Mouse (Mus musculus) hindbrain, embryonic 15.5 days (tissue): Measurements from ENCODE around the gene Usp36. TPM values are rescaled to one million over a fixed set of nuclear protein-coding genes. Genes with fewer than 3 reads are reported as not detected.

Experiments
- ATAC-seq: fragments of 200-750 bp; cut with Nextera tagmentation; 2 replicates; pipeline ENCODE4 v1.8.0; 2017; ENCODE audit warnings: low read depth, moderate number of reproducible peaks, moderate TSS enrichment; ENCODE audit not compliant: low FRiP score
- H3K27ac ChIP-seq: fragments of 300-500 bp; sonication (generic); replicated peaks from 2 replicates; pipeline ENCODE4 v1.5.1; 2015; ENCODE audit warnings: mild to moderate bottlenecking, inconsistent platforms
- H3K27me3 ChIP-seq: fragments of 300-500 bp; sonication (generic); 2 replicates; pipeline ENCODE4 v1.6.1; 2015; ENCODE audit warnings: control low read depth, inconsistent platforms
- H3K36me3 ChIP-seq: fragments of 300-500 bp; sonication (generic); 2 replicates; pipeline ENCODE4 v1.6.1; 2015; ENCODE audit warnings: control low read depth, inconsistent platforms
- H3K4me1 ChIP-seq: fragments of 300-500 bp; sonication (generic); replicated peaks from 2 replicates; pipeline ENCODE4 v1.6.1; 2015; ENCODE audit warnings: control low read depth, inconsistent platforms
- H3K4me2 ChIP-seq: fragments of 300-500 bp; sonication (generic); 2 replicates; pipeline ENCODE4 v1.6.1; 2015; ENCODE audit warnings: moderate library complexity, mild to moderate bottlenecking, inconsistent platforms
- H3K4me3 ChIP-seq: fragments of 300-500 bp; sonication (generic); 2 replicates; pipeline ENCODE4 v1.5.1; 2015; ENCODE audit warnings: mild to moderate bottlenecking, inconsistent platforms
- H3K9ac ChIP-seq: fragments of 300-500 bp; sonication (generic); 2 replicates; pipeline ENCODE4 v1.6.1; 2015; ENCODE audit warnings: inconsistent platforms
- H3K9me3 ChIP-seq: fragments of 300-500 bp; sonication (generic); 2 replicates; pipeline ENCODE4 v1.6.1; 2016; ENCODE audit warnings: control low read depth, inconsistent platforms
- WGBS: fragments of 180-500 bp; shearing (Covaris S2); methylation state at CpG from one replicate; pipeline ENCODE4 v1.1.7; 2015; 5-methylcytosine and 5-hydroxymethylcytosine counted together
- polyA plus RNA-seq: library from polyadenylated mRNA; unstranded; fragments of >200 nt; fragmentation: Nextera tagmentation; extraction: Ambion mirVana; gene quantifications from 2 replicates; pipeline ENCODE4 v1.2.1, GENCODE M21; 2015

Usp36 gene
- polyA plus RNA-seq, 1 experiment from 2014 or later, result 19.8 TPM

DNA sequence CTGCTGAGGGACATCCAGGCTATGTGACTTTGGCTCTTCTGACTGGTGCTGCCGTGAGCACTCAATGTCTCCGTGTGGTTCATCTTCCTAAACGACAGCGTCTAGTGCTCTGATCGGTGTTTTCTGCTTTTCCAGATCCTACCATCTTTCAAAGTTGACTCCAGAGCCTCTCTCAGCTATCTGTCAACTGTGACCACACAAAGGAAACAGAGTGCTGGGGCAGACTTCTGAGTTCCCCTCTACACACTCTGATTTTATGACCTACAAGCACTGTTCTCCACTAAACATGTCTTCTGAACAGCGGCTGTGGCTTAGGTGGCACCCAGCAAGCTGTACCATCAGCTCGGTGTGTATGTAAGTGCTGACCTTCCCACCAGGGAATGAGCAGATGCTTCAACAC, 63.2 kb downstream of the Usp36 start:
- Histone ChIP-seq H3K27me3 (no peaks in the 10 kb centered on the region), H3K9ac (no peak overlapping the region), H3K4me1 (0 out of 2 replicates have a peak, but pooled peaks cover 3% of the 10 kb centered on the region), H3K9me3 (no peaks in the 10 kb centered on the region), H3K4me2 (no peak overlapping the region), H3K27ac (no peak overlapping the region), H3K4me3 (no peak overlapping the region), H3K36me3 (no peaks in the 10 kb centered on the region)
- WGBS, result 84% methylated on average over 7 of the region's 7 CpGs
- ATAC-seq, result no peak

- H3K4me3 ChIP-seq, result no peak overlapping the region
- no peaks in the 10 kb centered on the region for H3K36me3 ChIP-seq
- no peaks in the 10 kb centered on the region for H3K27me3 ChIP-seq
- no peak overlapping the region for H3K9ac ChIP-seq
- no peak overlapping the region for H3K27ac ChIP-seq
- WGBS, result 84% methylated on average over 1 of the region's 1 CpGs
- H3K9me3 ChIP-seq, result no peaks in the 10 kb centered on the region
- H3K4me2 ChIP-seq, result no peak overlapping the region
- H3K4me1 ChIP-seq, result 0 out of 2 replicates have a peak, but pooled peaks cover 3% of the 10 kb centered on the region
- no peak for ATAC-seq
These were observed 64.2 kb downstream of the Usp36 start for GRCm38 (mm10) chr11:118225862-118226261.

DNA sequence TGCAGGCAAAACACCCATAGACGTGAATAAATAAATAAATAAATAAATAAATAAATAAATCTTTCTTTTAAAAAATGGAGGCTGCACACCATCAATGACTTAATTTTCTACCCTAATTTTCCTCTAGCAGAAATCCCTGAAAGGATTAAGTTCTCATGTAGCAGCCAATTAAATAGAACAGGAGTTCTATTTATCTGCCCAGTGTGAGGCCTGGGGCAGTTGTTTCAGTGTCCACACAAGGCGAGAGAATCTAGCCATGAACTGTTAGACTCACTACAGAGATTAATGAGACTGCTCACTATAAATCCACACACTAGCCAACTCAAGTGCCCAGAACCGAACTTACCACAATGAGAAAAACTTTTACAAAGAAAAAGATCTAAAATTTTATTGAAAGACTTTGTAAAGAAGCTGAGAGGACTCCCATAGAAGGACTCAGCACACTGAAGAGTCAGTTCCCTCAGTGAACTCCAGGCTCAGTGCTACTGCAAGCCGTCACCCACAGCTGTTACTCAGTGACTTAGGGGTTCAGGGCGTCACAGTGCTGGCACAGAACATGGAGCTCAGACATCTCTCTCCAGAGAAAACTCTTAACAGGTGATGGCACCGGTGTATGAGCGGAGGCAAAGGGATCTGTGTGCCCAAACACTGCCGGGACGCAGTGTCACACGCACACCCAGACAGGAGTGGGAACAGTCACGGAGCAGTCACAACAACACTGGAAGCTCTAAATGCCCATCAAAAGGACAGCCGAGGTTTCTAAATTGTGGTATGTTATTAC, 64.8 kb downstream of the Usp36 start:
- no peak for ATAC-seq
- Histone ChIP-seq H3K9ac (no peak overlapping the region), H3K36me3 (no peaks in the 10 kb centered on the region), H3K9me3 (no peaks in the 10 kb centered on the region), H3K27me3 (no peaks in the 10 kb centered on the region), H3K27ac (no peak overlapping the region), H3K4me1 (peaks cover 3% of the 10 kb centered on the region; the same call in 1 of the 2 replicates), H3K4me3 (no peak overlapping the region), H3K4me2 (no peak overlapping the region)
- WGBS, result 69% methylated on average over 12 of the region's 12 CpGs

- 87% methylated on average over 10 of the region's 10 CpGs for WGBS
- peaks cover 3% of the 10 kb centered on the region; the same call in 1 of the 2 replicates for H3K4me1 ChIP-seq
- H3K27ac ChIP-seq, result no peak overlapping the region
- no peaks in the 10 kb centered on the region for H3K36me3 ChIP-seq
- no peak overlapping the region for H3K9ac ChIP-seq
- H3K27me3 ChIP-seq, result no peaks in the 10 kb centered on the region
- H3K4me2 ChIP-seq, result no peak overlapping the region
- no peak overlapping the region for H3K4me3 ChIP-seq
- H3K9me3 ChIP-seq, result no peaks in the 10 kb centered on the region
- ATAC-seq, result no peak
These were observed 66.5 kb downstream of the Usp36 start for GRCm38 (mm10) chr11:118223416-118224067.

DNA sequence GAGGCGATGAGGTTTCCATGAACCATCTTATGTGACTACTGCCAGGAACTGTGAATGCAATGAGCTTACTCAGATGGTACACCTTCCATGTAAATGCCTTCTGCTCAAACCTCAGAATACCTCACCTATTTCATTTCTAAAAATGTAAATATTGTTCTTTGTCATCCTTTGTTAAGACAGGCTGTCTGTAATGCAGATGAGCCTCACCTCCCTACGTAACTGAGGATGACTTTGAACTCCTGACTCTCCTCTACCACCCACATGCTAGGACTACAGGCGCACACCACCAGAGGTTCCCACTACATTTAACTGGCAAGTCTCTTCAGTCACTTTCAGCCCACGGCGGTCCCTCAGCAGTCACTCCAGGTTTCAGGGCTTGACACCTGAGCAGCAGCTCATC, 67.1 kb downstream of the Usp36 start:
- no peak for ATAC-seq
- no peak overlapping the region for H3K9ac ChIP-seq
- H3K9me3 ChIP-seq, result no peaks in the 10 kb centered on the region
- no peaks in the 10 kb centered on the region for H3K36me3 ChIP-seq
- peaks cover 3% of the 10 kb centered on the region; the same call in 1 of the 2 replicates for H3K4me1 ChIP-seq
- no peak overlapping the region for H3K27ac ChIP-seq
- H3K27me3 ChIP-seq, result no peaks in the 10 kb centered on the region
- no peak overlapping the region for H3K4me2 ChIP-seq
- WGBS, result 86% methylated on average over 5 of the region's 5 CpGs
- no peak overlapping the region for H3K4me3 ChIP-seq

DNA sequence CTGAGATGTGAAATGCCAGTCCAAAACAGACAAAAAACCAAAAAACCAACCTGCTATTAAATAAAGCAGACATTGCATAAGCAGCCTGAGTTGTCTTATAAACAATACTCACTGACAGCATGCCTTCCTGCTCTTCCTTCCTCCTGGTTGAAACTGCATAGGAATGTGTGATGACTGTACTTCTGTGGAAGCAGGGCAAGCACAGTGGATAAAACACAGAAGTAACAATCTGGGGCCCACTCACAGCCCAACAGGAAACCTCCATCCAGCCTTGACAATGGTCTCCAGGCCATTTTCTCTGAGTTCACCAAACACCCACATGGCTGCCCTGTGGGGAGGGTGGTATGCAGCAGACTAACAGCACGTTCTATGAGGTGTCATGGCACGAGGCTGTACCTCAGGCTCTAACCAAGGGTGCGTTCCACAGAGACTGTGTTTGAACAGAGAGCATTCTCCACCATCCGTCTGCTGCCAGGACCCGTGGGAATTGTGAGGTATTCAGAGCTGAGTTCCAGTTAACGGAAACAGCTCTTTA, 67.6 kb downstream of the Usp36 start:
- peaks cover 3% of the 10 kb centered on the region; the same call in 1 of the 2 replicates for H3K4me1 ChIP-seq
- H3K9ac ChIP-seq, result no peak overlapping the region
- H3K4me3 ChIP-seq, result no peak overlapping the region
- 53% methylated on average over 6 of the region's 6 CpGs for WGBS
- H3K4me2 ChIP-seq, result no peak overlapping the region
- H3K27me3 ChIP-seq, result no peaks in the 10 kb centered on the region
- no peaks in the 10 kb centered on the region for H3K36me3 ChIP-seq
- no peak overlapping the region for H3K27ac ChIP-seq
- no peaks in the 10 kb centered on the region for H3K9me3 ChIP-seq
- ATAC-seq, result no peak

- H3K27me3 ChIP-seq, result no peaks in the 10 kb centered on the region
- H3K4me1 ChIP-seq, result no peaks in the 10 kb centered on the region; the same call in 1 of the 2 replicates
- WGBS, result 21% methylated on average over 7 of the region's 7 CpGs
- no peaks in the 10 kb centered on the region for H3K36me3 ChIP-seq
- no peaks in the 10 kb centered on the region for H3K9me3 ChIP-seq
- no peak overlapping the region for H3K9ac ChIP-seq
- H3K4me3 ChIP-seq, result no peak overlapping the region
- no peak for ATAC-seq
- H3K4me2 ChIP-seq, result no peak overlapping the region
- no peak overlapping the region for H3K27ac ChIP-seq
These were observed 69.3 kb downstream of the Usp36 start for GRCm38 (mm10) chr11:118220561-118221262.

DNA sequence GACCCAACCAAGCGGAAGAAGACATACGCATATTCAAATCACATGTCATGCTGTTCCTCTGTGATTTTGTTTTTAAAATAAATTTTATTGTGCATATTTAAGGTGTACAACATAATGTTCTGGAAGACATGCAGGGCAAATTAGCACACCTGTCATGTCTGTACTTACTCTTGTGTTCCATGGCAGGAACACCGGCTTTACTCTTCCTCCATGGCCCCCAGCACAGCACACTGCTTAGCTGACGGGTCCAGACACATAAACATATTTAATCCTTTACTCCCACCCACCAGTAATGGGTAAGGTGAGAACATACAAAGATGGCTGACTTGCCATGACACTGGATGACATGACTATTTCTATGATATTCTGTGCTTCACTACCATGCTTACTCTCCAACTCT, 71.0 kb downstream of the Usp36 start:
- H3K27me3 ChIP-seq, result no peaks in the 10 kb centered on the region
- H3K9me3 ChIP-seq, result no peaks in the 10 kb centered on the region
- WGBS, result 82% methylated on average over 4 of the region's 4 CpGs
- H3K27ac ChIP-seq, result no peak overlapping the region
- H3K4me1 ChIP-seq, result no peaks in the 10 kb centered on the region; the same call in 1 of the 2 replicates
- no peak for ATAC-seq
- H3K4me2 ChIP-seq, result no peak overlapping the region
- no peaks in the 10 kb centered on the region for H3K36me3 ChIP-seq
- H3K9ac ChIP-seq, result no peak overlapping the region
- H3K4me3 ChIP-seq, result no peak overlapping the region

GRCm38 (mm10) chr11:118216468-118216867, 73.6 kb downstream of the Usp36 start:
- H3K4me1 ChIP-seq, result peaks cover 17% of the 10 kb centered on the region
- no peaks in the 10 kb centered on the region for H3K27me3 ChIP-seq
- no peaks in the 10 kb centered on the region for H3K36me3 ChIP-seq
- H3K4me2 ChIP-seq, result no peak overlapping the region
- 81% methylated on average over 6 of the region's 6 CpGs for WGBS
- no peak overlapping the region for H3K9ac ChIP-seq
- no peaks in the 10 kb centered on the region for H3K9me3 ChIP-seq
- no peak overlapping the region for H3K4me3 ChIP-seq
- no peak for ATAC-seq
- H3K27ac ChIP-seq, result no peak overlapping the region

DNA sequence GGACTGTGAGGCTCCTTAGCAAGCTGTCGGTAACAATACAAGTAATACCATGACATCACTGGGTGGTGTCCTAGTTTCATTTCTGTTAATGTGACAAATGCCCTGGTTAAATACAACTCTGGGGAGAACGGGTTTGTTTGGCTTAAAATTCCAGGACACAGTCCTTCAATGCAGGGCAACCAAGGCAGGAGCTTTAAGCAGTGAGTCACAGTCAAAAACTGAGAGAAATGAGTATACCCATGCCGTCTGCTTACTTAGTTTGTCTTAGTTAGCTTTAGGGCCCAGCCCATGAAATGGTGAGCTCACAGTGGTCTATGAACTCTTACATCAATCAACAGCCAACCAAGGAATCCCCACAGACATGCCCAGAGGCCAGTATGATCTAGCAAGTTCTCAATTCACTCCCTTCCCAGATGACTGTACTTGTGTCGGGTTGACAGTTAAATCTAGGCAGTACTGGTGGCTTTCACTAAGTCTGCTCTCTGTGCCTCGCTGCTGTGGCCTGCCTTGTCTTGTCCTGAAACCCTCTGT, 74.1 kb downstream of the Usp36 start:
- Histone ChIP-seq H3K36me3 (no peaks in the 10 kb centered on the region), H3K4me2 (no peak overlapping the region), H3K4me3 (no peak overlapping the region), H3K27me3 (no peaks in the 10 kb centered on the region), H3K9me3 (no peaks in the 10 kb centered on the region), H3K9ac (no peak overlapping the region), H3K27ac (no peak overlapping the region), H3K4me1 (peaks cover 21% of the 10 kb centered on the region)
- 78% methylated on average over 5 of the region's 5 CpGs for WGBS
- no peak for ATAC-seq

GRCm38 (mm10) chr11:118212636-118213112, 77.4 kb downstream of the Usp36 start:
- no peak for ATAC-seq
- no peak overlapping the region for H3K4me2 ChIP-seq
- H3K36me3 ChIP-seq, result no peaks in the 10 kb centered on the region
- 0 out of 2 replicates have a peak overlapping the region, but pooled peaks have one; percentile 36 for H3K27ac ChIP-seq
- no peak overlapping the region for H3K9ac ChIP-seq
- no peak overlapping the region for H3K4me3 ChIP-seq
- no peaks in the 10 kb centered on the region for H3K27me3 ChIP-seq
- no peaks in the 10 kb centered on the region for H3K9me3 ChIP-seq
- H3K4me1 ChIP-seq, result peaks cover 53% of the 10 kb centered on the region
- WGBS, result 63% methylated on average over 7 of the region's 7 CpGs
